Mouse (Mus musculus) kidney, adult 2 months (tissue): ENCODE data around the gene Txnrd2.

ENCODE experiments used
- CTCF ChIP-seq: fragments of 200-500 bp; conservative IDR thresholded peaks from 2 replicates; pipeline ENCODE4 v1.5.1; 2011; ENCODE audit warnings: low read depth, mild to moderate bottlenecking, control low read depth, low read length, moderate library complexity, mixed read lengths; ENCODE audit not compliant: insufficient read depth, insufficient read length
- POLR2A ChIP-seq: fragments of 200-500 bp; IDR thresholded peaks from one replicate; pipeline ENCODE4 v1.6.1; 2011; ENCODE audit warnings: low read depth, low read length, control low read depth

- no peak for TF ChIP-seq POLR2A
- TF ChIP-seq CTCF, result no peak
Observed at GRCm38 (mm10) chr16:18384211-18384610, 42.0 kb upstream of the Txnrd2 start.
